Mouse (Mus musculus) cerebellum, adult 2 months (tissue): Measurements from ENCODE around the gene Trappc2l.

ENCODE experiments used
- CTCF ChIP-seq: fragments of 200-500 bp; IDR thresholded peaks from 2 replicates; pipeline ENCODE4 v1.5.1; 2011; ENCODE audit warnings: low read depth, mild to moderate bottlenecking, control low read depth, low read length, moderate library complexity, borderline replicate concordance; ENCODE audit not compliant: insufficient read depth
- POLR2A ChIP-seq: fragments of 200-500 bp; IDR thresholded peaks from 2 replicates; pipeline ENCODE4 v1.6.1; 2011; ENCODE audit warnings: low read length, control low read depth, borderline replicate concordance; ENCODE audit not compliant: insufficient read depth

GRCm38 (mm10) chr8:122656056-122656999 lies 44.9 kb downstream of the Trappc2l start:
- TF ChIP-seq POLR2A (no peak), CTCF (no peak)
